Mouse (Mus musculus) liver, postnatal 0 days (tissue): ENCODE data around the gene Nucb2.

Source experiments
- CTCF ChIP-seq: sonication (generic); IDR thresholded peaks from 2 replicates; pipeline ENCODE4 v1.5.1; 2016; ENCODE audit warnings: antibody characterized with exemption, low read depth
- EP300 ChIP-seq: IDR thresholded peaks from 2 replicates; pipeline ENCODE4 v1.6.1; 2016; ENCODE audit warnings: antibody characterized with exemption, low read depth, mild to moderate bottlenecking

- TF ChIP-seq CTCF (no peak), EP300 (no peak)
Observed at GRCm38 (mm10) chr7:116485062-116485601, 19.0 kb upstream of the Nucb2 start.
